Mouse (Mus musculus) G1E (cell line): Measurements from ENCODE around the gene Ccser1. TPM values are rescaled to one million over a fixed set of nuclear protein-coding genes. Genes with fewer than 3 reads are reported as not detected.

Experiments used
- ATAC-seq: 2 replicates; pipeline ENCODE4 v1.8.0; 2016; ENCODE audit warnings: mild to moderate bottlenecking; ENCODE audit not compliant: insufficient number of reproducible peaks, poor library complexity, low FRiP score, severe bottlenecking; ENCODE audit errors: extremely low read depth
- DNase-seq: peaks from one replicate; pipeline ENCODE4 v3.0.0; 2012; ENCODE audit warnings: low spot score
- H3K27me3 ChIP-seq: 2 replicates; pipeline ENCODE4 v1.6.1; 2012; ENCODE audit warnings: mild to moderate bottlenecking, low read length, inconsistent platforms; ENCODE audit not compliant: insufficient read depth
- H3K36me3 ChIP-seq: replicated peaks from 2 replicates; pipeline ENCODE3; 2012; ENCODE audit warnings: mild to moderate bottlenecking, inconsistent platforms
- H3K4me1 ChIP-seq: 2 replicates; pipeline ENCODE4 v1.6.1; 2012; ENCODE audit warnings: low read depth, low read length, inconsistent platforms, mixed read lengths; ENCODE audit not compliant: insufficient read depth
- H3K4me3 ChIP-seq: 2 replicates; pipeline ENCODE4 v1.5.1; 2012; ENCODE audit warnings: low read depth, mild to moderate bottlenecking, inconsistent platforms, low read length, moderate library complexity, mixed read lengths
- H3K9me3 ChIP-seq: replicated peaks from 2 replicates; pipeline ENCODE4 v1.6.1; 2012; ENCODE audit warnings: inconsistent platforms
- CTCF ChIP-seq: IDR thresholded peaks from 2 replicates; pipeline ENCODE4 v1.5.1; 2012; ENCODE audit warnings: low read depth, low read length, inconsistent platforms, mixed read lengths
- GATA1 ChIP-seq: IDR thresholded peaks from 2 replicates; pipeline ENCODE4 v1.6.1; 2012; ENCODE audit warnings: borderline replicate concordance, low read length, inconsistent platforms, mixed read lengths
- GATA2 ChIP-seq: IDR thresholded peaks from 2 replicates; pipeline ENCODE4 v1.6.1; 2012; ENCODE audit warnings: low read depth, low read length, inconsistent platforms, borderline replicate concordance
- POLR2AphosphoS5 ChIP-seq: IDR thresholded peaks from 2 replicates; pipeline ENCODE4 v1.6.1; 2012; ENCODE audit warnings: low read depth, low read length, inconsistent platforms; ENCODE audit not compliant: insufficient replicate concordance
- TAL1 ChIP-seq: conservative IDR thresholded peaks from 2 replicates; pipeline ENCODE4 v1.6.1; 2012; ENCODE audit warnings: low read depth, low read length, inconsistent platforms, mixed read lengths
- polyA plus RNA-seq: library from polyadenylated mRNA; stranded (reverse); fragments of >175 nt; gene quantifications from 2 replicates; pipeline ENCODE4 v1.2.3, GENCODE M21; 2012
- total RNA-seq, 2 experiments: library from RNA; stranded (forward) in 1 of 2; stranded (reverse) in 1 of 2; fragments of 200-1000 nt in 1 of 2; fragments of >200 nt in 1 of 2; fragmentation: Nextera tagmentation in 1 of 2; gene quantifications; 2 replicates each; pipeline ENCODE4 v1.2.3; 2014 to 2017

Ccser1 gene
- total and polyA plus RNA-seq, 3 experiments, result 0.11 TPM; not detected in 2

- no peak for ATAC-seq
- H3K36me3 ChIP-seq, result no peaks in the 10 kb centered on the region
- H3K4me3 ChIP-seq, result no peak overlapping the region
- no peaks in the 10 kb centered on the region for H3K4me1 ChIP-seq
- no peak for TF ChIP-seq TAL1
- TF ChIP-seq GATA2, result no peak
- TF ChIP-seq CTCF, result no peak
- TF ChIP-seq GATA1, result no peak
- no peak for TF ChIP-seq POLR2AphosphoS5
- H3K9me3 ChIP-seq, result no peaks in the 10 kb centered on the region
- no peaks in the 10 kb centered on the region for H3K27me3 ChIP-seq
- no peak for DNase-seq
These were observed 360.6 kb downstream of the Ccser1 start for GRCm38 (mm10) chr6:61540732-61541131.

- ATAC-seq (no peak), DNase-seq (no peak)
- Histone ChIP-seq H3K36me3 (no peaks in the 10 kb centered on the region), H3K4me3 (no peak overlapping the region), H3K9me3 (no peaks in the 10 kb centered on the region), H3K27me3 (no peaks in the 10 kb centered on the region), H3K4me1 (no peaks in the 10 kb centered on the region)
- no peak for TF ChIP-seq GATA1
- TF ChIP-seq GATA2, result no peak
- TF ChIP-seq CTCF, result no peak
- no peak for TF ChIP-seq TAL1
- TF ChIP-seq POLR2AphosphoS5, result no peak
These were observed 363.4 kb downstream of the Ccser1 start for GRCm38 (mm10) chr6:61543459-61544044.

- H3K4me1 ChIP-seq, result no peaks in the 10 kb centered on the region
- DNase-seq, result no peak
- no peaks in the 10 kb centered on the region for H3K36me3 ChIP-seq
- ATAC-seq, result no peak
- H3K4me3 ChIP-seq, result no peak overlapping the region
- no peak for TF ChIP-seq POLR2AphosphoS5
- no peak for TF ChIP-seq CTCF
- no peak for TF ChIP-seq GATA2
- H3K9me3 ChIP-seq, result no peaks in the 10 kb centered on the region
- no peaks in the 10 kb centered on the region for H3K27me3 ChIP-seq
These were observed 387.4 kb downstream of the Ccser1 start for GRCm38 (mm10) chr6:61567551-61567950.

GRCm38 (mm10) chr6:61567967-61568366, 387.8 kb downstream of the Ccser1 start:
- no peak for TF ChIP-seq POLR2AphosphoS5
- no peak for TF ChIP-seq CTCF
- TF ChIP-seq TAL1, result no peak
- no peak for TF ChIP-seq GATA2
- TF ChIP-seq GATA1, result no peak
- Histone ChIP-seq H3K9me3 (no peaks in the 10 kb centered on the region), H3K4me3 (no peak overlapping the region), H3K36me3 (no peaks in the 10 kb centered on the region), H3K27me3 (no peaks in the 10 kb centered on the region), H3K4me1 (no peaks in the 10 kb centered on the region)
- DNase-seq, result no peak
- no peak for ATAC-seq

- ATAC-seq, result no peak
- Histone ChIP-seq H3K4me3 (no peak overlapping the region), H3K4me1 (no peaks in the 10 kb centered on the region), H3K27me3 (no peaks in the 10 kb centered on the region), H3K36me3 (no peaks in the 10 kb centered on the region), H3K9me3 (no peaks in the 10 kb centered on the region)
- TF ChIP-seq GATA1, result no peak
- no peak for TF ChIP-seq GATA2
- no peak for TF ChIP-seq CTCF
- TF ChIP-seq POLR2AphosphoS5, result no peak
- TF ChIP-seq TAL1, result no peak
- DNase-seq, result no peak
These were observed 401.6 kb downstream of the Ccser1 start for GRCm38 (mm10) chr6:61581696-61582095.

- no peak for TF ChIP-seq GATA2
- TF ChIP-seq GATA1, result no peak
- no peak for TF ChIP-seq CTCF
- TF ChIP-seq TAL1, result no peak
- no peak for TF ChIP-seq POLR2AphosphoS5
- Histone ChIP-seq H3K4me1 (no peaks in the 10 kb centered on the region), H3K27me3 (no peaks in the 10 kb centered on the region), H3K9me3 (no peaks in the 10 kb centered on the region), H3K4me3 (no peak overlapping the region), H3K36me3 (no peaks in the 10 kb centered on the region)
- DNase-seq, result no peak
- no peak for ATAC-seq
These were observed 408.9 kb downstream of the Ccser1 start for GRCm38 (mm10) chr6:61588999-61589398.
